Mouse (Mus musculus) T-helper 17 cell (primary cell): ENCODE measurements at regions not wholly inside any gene's neighbourhood (a gene's known extent, or its start where the extent isn't known, plus 50 kb on each side); places are given as distances from the start of the nearest gene placed in this dataset.

ENCODE experiments used
- in situ Hi-C, 2 experiments: fragments of 300-600 bp; cut with MboI, MseI; formaldehyde crosslinking; loops; 1 replicate in 1 of 2; 2 replicates in 1 of 2; pipeline ENCODE4 v1.15.1; 2025; ENCODE audit warnings: high pct_unique_total_duplicates in 2 of 2

DNA sequence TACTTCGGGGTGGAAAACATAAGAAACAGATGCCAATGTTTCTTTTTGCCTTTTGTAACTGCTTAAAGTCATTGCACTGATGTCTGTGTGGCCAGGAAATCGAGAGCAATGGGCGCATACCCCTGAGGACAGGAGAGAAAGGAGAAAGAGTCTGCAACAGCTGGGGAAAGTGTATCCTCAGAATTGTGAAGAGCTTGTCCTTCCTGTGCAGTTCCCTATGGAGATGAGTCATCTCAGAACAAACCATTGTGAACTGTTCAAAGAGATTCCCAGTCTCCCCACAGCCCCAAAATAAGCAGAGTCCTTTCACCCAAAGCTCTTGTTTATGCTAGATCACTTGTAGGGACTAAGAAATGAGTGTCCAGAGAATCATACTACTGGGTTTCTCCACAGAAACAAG lies 343.3 kb downstream of the Rnd3 start:
- in situ Hi-C loops, result loop anchor here in 1 of 2 experiments (10.0 to 25.0 kb wide), 2 partner anchors 1043 to 1699 kb away; no protein-coding TSS in a partner anchor

DNA sequence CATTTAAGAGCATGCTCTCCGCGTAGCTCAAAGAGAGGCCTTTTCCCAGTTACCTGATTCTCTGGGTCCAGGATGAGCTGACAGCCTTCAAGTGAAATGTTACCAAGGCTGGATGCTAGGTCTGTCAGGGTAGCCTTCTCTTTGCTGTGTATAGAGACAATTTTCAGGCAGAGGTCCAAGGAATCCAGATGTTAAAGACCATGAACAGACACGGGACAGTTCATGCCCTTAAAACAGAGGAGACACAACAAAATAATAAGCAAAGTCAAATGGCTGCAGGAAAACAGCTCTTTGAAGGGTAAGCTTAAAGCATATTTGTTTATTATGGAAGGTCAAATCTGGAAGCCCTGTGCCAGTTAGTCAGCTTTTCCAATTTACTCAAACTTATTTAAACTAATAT lies 352.8 kb downstream of the Rnd3 start:
- in situ Hi-C loops, result no loop called here

DNA sequence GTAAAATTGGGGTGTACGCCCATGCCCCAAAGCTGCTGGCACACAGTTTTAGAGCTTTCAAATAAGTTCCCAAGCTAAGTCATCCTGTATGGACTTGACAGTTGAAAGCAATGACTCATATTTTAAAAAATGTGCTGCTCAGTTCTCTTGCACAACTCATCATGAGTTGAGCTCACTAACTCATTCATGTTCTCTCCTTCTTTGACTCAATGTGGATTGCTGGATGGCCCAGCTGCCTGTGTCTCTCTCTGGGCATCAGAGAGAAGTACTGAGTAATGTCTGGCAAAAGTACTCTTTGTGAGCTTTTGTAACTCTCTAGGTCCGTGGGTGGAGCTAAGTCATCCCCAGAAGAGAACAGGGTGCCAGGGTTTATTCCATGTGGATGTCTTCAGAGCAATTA lies 355.3 kb downstream of the Rnd3 start:
- in situ Hi-C loops, result no loop called here

DNA sequence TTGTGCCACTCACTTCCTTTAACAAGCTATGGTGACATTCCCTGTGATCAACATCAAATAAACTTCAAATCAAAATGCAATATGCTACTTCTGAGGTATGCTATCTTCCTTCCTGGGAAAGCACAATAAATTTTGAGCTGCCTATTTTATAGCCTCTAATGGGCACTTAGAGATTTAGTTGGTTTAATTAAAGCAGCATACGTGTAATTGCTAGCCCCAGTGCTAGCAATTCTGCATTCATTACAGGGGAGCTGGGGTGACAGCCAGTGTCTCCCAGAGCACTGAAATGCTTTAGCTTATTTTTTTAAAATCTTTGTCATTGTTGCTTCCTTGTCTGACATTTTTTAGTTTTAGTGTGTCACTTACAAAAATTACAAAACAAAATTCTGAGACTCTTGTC lies 355.8 kb downstream of the Rnd3 start:
- in situ Hi-C loops, result no loop called here

DNA sequence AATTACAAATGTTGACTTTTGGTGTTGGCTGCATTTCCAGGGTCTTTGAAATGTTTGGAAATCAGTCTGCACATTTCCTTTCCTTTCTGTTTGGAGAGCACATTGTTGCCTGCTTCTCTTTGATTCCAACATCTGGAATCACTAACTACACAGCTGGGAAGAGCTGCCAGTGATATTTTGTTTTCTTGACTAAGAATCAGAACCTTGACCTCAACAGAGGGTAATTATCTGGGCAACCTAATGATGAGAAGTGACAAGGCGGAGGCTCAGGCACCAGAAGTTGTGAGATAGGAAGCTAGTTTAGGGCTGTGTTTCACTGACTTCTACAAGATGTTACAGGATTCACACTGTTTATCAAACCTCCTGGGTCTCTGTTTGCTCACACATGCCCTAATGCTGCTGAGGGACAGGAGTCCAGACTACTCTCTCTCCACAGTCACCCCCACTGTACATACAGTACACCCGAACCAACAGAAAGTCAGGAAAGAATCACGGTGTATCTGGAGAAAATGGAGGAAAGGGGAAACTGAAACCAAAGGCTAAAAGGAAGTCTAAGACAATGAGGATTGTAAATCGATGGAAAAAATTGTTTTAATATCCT lies 359.8 kb downstream of the Rnd3 start:
- in situ Hi-C loops, result no loop called here

DNA sequence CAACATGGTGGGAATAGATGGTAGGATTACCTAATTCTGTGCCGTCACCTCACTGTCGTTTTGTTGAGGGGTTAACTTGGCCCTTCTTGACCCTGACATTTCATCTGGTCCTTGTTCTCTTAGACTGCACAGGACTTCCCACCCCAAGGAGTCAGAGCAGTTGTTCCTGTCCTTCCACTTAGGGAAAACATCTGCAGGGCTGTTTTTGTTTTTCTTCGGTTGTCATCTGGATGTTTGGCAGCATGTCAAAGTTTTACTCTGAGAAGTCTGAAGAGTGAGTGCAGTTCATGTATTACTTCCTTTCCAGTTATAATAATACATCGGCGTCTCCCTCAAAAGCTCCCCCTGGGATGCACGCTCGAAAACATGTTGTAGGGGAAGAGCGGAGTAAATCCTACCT lies 376.8 kb downstream of the Rnd3 start:
- in situ Hi-C loops, result no loop called here

DNA sequence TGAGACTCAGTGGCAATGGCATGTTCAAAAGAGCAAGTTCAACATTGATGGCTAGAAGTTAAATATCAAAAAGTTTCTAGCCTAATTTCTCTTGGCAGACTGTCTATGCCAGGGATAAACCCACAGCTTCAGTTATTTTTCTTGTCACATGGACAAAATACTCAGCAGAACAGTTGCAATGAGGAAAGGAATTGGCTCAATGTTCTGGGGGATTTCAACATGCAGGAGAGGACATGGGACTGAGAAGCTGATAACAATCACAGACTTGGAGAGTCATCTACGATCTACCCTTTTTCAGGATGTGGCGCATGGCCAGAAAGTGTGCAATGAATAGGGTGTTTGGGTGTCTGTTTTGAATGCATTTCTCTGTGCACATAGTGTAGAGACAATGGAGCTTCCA lies 389.9 kb downstream of the Rnd3 start:
- in situ Hi-C loops, result no loop called here

DNA sequence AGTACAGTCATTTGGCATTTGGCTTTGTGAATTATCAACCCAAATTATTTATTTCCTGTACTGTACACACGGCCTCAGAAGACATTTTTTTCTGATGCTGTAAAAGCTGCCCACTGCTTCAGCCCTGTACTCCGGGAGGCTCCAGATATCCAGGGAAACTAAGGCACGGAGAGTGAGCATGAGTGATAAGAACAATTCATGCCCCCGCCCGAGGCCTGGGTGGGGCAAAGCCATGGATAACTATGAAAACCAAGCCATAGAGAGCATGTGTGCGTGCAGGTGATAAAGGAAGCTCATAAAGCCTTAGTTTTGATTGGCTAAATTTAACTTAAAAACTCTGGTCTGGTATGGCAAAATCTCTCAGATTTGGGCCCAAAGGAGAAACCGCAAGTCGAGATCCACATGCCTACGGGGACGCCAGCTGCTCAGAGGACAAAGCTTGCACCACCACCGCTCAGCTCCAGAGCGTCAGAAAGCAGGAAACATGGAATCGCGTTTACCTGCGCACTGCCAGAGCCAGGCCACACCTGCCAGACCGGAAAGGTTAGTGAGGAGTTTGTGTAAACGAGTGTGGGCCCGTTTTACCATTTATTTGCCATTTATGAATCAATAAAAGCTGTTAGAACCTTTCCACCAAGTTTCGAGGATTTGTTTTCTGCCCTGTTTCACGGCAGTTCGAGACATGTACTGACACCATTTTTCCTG lies 390.9 kb downstream of the Rnd3 start:
- in situ Hi-C loops, result no loop called here

DNA sequence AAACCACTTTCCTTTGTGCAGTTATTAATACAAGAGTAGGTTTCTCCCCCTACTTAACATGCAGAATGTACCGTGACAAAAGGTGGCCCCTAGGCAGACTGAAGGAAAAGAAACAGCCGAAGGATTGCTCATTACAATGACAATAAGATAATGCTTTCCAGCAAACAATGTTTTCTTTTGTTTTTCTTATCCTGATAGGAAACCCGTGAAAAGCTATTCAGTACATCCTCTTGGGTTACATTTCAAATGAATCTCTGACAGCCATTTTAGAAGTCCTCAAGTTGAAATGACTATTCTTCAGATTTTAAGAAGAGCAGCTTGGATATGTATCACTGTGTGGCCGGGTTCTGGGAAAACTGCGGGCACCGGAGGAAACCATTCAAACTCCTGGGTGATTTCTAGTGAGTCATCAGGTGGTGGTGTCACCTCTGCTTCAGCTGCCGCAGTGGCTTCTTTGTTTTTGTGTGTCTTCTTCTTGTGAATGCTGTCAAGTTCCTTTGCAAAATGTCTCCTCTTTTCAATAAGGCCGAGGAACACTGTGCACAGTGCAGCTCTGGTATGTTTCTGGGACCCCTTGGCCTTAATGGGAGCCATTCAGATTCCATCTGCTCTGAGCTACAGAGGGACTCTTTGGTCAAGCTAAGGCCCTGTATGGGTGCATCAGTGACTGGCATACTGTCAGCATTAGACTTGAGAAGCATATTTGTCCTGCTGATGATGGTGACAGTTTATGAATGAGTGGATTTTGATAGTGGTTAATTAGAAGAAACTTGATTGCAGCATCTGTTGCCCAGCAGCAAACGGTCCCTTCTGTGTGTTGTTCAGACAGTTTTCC lies 393.1 kb downstream of the Rnd3 start:
- in situ Hi-C loops, result no loop called here

DNA sequence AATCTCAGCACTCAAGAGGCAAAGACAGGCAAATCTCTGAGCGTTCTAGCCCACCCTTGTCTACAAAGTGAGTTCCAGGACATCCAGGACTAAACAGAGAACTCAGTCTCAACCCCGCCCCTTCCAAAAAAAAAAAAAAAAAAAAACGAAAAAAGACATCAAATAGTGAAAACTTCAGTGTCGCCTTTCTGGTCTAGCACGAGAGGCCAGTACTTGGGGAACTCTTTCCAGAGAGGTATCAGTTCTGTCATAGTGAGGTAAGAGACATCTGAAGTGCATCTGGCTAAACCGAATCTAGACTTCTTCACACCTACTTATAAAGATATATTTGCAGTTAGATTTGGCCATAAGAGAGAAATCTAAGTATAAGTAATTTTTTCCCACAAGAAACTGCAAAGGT lies 393.8 kb downstream of the Rnd3 start:
- in situ Hi-C loops, result no loop called here

DNA sequence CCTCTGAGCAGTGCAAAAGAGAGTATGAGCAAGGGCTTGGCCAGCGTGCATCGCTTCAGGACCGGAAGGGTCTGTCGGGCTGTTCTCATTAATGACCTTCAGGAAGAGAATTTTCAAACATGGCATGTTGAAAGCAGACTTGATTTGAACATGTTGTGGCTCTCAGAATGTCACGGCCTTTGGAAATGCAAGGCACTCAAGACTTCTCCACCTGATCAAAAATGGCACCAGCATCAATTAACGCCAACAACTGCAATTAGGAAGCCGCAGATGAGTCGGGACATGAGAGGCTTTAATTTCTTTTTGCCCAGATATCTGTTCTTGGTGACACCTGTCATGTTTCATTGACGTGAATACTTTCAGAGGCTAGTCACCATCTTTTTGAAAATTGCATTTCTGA lies 396.5 kb downstream of the Rnd3 start:
- in situ Hi-C loops, result no loop called here

DNA sequence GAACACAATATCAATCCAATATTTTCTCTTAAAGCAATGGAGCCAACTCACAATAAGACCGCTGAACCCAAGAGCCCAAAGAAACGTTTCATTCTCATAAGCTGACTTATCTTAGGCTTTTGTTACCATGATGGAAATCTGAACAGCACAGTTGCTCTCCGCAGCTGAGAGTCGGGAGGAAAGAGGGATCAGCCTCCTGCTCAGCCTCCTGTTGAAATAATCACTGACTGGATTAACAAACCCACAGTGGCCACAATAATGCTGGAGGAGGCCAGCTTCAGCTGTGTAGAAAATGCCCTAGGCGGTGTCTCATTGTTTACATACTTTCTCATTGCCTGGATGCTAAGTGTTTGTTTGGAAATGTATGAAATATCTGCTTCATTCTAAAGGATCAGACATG lies 398.1 kb downstream of the Rnd3 start:
- in situ Hi-C loops, result no loop called here

DNA sequence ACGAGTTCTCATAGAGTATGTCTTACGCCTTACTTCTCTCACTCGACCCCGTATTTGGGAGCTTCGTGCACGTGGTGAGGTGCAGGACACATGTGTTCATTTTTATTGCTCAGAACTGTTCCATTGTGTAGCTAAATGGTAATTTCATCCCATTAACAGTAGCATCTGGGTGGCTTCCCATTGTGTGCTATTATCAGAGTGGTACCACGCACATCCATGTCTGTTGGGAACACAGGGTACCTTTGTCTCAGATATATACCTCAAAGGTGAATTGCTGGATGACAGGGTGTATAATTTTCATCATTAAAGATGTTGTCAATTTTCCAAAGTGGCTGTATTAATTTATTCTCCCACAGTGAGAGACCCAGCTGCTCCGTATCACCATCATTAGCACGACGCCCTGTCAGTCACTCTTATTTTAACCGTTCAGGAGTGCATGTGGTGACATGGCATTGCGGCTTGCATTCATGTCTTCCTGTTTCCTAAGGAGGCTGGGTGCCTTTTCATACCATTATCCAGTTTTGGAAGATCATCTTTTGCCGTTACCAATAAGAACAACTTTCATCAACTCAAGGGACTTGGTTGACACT lies 404.2 kb downstream of the Rnd3 start:
- in situ Hi-C loops, result no loop called here

DNA sequence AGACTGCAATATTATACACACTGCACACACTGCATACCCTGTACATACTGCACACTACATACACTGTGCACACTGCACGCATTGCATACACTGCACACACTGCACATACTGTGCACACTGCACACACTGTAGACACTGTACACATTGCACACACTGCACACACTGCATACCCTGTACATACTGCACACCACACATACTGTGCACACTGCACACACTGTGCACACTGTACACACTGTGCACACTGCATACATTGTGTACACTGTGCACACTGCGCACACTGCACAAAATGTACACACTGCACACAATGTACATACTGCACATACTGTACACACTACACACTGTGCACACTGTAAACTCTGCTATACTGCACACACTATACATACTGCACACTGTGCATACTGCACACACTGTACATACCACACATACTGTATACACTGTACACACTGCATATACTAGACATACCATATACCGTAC lies 405.1 kb downstream of the Rnd3 start:
- in situ Hi-C loops, result no loop called here

DNA sequence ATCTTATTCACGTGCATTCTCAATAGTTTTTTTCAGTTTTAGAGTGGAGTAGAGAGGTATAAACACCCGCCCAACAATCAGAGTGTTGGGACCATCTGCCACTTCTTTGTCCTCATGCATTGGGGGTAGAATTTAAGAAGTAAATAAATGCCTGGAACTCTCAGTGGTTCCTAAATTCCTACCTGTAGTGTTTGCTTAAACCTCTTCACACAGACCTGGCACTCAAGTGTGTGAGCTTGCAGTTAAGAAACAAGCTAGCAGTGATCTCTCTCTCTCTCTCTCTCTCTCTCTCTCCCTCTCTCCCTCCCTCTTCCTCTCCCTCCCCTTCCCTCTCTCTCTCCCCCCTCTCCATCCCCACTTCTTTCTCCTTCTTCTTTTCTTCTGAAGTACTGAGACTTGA lies 406.5 kb downstream of the Rnd3 start:
- in situ Hi-C loops, result no loop called here

DNA sequence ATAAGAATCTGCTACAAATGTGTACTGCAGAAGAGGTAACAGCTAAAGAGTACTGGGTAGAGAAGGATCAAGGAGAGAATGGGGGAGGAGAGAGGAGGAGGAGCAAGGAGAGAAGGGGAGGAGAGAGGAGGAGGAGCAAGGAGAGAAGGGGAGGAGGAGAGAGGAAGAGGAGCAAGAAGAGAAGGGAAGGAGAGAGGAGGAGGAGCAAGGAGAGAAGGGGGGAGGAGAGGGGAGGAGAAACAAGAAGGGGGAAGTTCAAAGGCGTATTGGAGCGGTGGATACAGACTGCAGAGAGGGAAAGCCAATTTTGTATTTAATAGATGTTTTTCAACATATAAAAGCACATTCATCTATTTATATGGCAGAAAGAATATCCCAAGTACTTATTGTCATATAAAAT lies 407.6 kb downstream of the Rnd3 start:
- in situ Hi-C loops, result no loop called here

DNA sequence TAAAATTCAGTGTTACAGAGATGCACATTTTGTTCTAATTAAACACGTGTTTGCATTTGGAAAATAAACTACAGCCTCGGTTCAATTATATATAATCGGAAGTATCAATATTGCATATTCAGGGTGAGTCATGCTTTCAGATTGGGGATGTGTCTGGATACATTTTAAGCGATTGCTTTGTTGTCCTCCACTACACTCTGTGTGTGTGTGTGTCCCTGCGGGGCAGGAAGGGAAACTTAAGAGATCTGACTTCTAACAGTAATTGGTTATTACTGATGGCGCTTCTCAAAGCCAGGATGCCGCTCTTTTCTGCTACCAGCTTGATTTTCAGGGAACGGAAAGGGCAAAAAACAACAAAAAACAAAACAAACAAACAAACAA lies 409.3 kb downstream of the Rnd3 start:
- in situ Hi-C loops, result no loop called here

DNA sequence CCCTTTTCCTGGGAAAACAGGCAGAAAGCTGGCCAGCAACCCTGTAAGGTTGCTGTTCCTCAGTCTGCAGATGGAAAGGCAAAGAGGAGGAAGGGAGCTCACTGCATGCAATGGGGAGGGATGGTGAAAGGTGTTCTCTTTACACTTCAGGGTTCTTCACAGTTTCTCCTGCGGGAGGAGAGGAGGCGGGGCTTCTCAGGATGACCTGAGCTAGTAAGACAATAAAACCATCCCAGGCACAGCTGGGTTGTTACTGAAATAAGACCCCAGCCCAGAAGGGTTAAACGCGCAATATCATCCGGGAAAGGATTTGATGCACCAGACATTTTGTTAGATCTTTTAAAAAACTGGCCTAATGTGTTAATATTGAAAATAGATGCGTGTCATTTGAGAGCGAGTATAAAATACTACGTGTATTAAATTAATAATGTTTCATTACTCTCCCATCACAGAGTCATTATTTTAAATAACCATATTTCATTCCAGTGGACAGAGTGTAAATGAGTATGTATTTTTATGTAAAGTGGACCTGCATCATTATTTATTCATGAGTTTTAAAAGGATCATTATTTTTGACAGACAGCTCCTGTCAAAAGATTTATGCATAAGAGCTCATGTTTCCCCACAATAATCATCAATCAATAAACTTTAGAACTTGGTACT lies 409.8 kb downstream of the Rnd3 start:
- in situ Hi-C loops, result no loop called here

DNA sequence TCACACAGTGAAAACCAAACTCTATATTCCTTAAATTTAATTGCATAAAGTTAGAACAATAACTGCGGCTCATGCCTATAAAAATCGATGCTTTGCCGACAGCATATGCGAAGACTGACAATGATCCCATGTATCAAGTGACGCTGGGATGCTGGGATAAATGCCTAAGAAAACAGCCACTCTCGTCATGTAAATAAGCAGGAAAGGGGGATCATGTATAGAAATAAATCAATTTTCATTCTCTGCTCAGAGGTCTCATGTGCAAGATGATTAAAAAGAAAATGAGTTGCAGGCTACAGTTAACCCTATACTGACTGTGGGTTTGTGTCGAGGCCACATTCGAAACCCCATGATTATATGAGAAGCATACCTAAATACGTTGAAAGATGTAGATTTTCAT lies 411.2 kb downstream of the Rnd3 start:
- in situ Hi-C loops, result no loop called here

DNA sequence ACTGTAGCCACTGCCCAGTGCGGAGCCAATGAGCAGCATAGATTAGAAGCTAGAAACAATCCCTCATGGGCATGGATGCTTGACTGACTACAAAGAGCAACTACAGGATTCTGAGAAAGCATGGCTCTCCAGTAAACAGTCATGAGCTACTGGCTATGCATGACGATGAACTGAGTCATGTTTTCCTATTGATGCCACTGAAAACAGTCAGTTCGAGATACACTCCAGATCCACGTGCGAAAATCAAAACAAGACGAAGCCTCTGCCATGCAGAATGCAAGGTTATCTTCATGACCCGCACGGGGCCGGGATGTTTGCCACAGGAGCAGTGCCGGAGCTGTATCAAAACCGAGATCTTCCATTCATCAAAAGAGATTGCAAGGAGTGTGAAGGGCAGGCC lies 413.9 kb downstream of the Rnd3 start:
- in situ Hi-C loops, result no loop called here

DNA sequence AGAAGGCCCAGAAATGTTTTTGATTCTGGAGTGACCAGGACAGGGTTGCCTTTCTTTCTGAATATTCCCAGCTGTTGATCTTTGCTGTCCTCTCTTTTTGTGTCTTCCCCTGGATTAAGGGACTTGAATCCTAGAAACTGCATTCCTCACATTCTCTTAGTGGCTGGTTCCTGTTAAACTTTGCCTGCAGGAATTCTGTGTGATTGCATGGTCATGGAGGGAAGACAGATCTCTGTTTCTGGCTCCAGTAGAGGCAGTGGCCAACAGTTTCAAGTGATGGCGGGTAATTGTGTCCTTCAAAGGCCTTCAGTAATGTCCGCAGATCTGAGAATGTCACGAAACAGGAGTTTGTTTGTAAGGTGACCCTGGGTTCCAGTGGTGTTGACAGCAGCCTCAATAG lies 410.1 kb upstream of the Mmadhc start:
- in situ Hi-C loops, result no loop called here

DNA sequence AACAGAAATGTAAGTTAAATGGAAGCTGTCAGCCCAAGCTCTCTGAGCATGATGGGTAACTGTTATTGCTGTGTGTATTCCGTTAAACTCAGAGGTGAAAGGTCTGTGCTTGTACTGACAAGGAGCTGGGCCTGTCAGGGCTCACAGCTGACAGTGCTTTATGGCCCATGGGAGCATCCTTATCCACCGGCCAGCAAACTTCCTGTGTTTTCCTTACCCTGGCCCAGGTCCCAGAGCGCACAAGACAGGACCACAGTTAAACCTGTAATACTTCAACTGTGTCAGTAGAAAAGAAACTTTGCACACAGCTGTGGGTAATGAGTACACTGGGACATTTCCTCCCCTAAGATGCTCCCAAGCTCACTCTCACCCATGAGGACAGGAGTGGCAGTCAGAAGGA lies 407.7 kb upstream of the Mmadhc start:
- in situ Hi-C loops, result no loop called here
